Mouse (Mus musculus): ENCODE data around the gene Guca1b. TPM values are rescaled to one million over a fixed set of nuclear protein-coding genes. Genes with fewer than 3 reads are reported as not detected.

Guca1b gene
- total RNA-seq (2021): under 1 TPM; 0.22 to 0.41 TPM
- long read RNA-seq, experiment 1: 0 reads
- long read RNA-seq, experiment 2: 0 reads

GRCm38 (mm10) chr17:47385145-47385544 is at the start of gene Guca1b:
Gene Guca1b, plus strand, starts transcription at chr17:47385393.
- intact Hi-C loops (cut with DNase I; ENCODE audit: low total_unique reads): loop anchor here (10.0 kb wide), 1 partner anchor 100 kb away; no protein-coding TSS in a partner anchor
- DNase-seq: no peak

- intact Hi-C loops (cut with DNase I; ENCODE audit: low total_unique reads): no loop called here
- DNase-seq: no peak
Measured at GRCm38 (mm10) chr17:47343121-47343520, 42.1 kb upstream of the Guca1b start.

DNA sequence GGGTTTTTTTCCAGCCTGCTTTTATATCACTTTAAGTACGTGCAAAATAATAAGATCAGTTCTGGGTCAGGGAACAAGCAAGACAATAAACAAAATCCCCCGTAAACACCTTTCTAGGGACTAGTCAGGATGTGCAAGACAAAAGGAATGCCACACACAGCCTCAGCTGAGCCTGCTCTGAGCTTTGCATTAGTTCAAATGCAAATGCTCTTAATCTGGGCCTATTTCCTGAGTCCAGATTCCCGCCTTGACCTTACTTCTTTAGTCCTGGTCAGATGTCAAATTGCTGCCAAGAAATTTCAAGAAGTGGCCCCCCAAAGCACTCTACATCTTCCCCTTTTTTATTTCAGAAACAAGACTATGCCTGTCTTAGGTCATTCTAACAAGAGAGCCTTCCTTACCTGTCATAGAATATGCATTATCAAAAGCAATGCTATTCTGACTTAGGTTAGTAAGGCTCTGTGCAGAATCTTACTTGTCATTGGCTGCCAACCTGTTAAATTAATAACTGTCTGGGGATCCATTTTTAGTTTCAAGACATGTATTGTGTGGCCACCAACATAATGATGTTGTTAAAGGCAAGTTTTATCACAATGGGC is 35.4 kb upstream of the Guca1b start:
- DNase-seq: no peak
- intact Hi-C loops (cut with DNase I; ENCODE audit: low total_unique reads): no loop called here

- intact Hi-C loops (cut with DNase I; ENCODE audit: low total_unique reads): no loop called here
- peak; percentile 39 for DNase-seq
Measured at GRCm38 (mm10) chr17:47359964-47360363, 25.2 kb upstream of the Guca1b start.

DNA sequence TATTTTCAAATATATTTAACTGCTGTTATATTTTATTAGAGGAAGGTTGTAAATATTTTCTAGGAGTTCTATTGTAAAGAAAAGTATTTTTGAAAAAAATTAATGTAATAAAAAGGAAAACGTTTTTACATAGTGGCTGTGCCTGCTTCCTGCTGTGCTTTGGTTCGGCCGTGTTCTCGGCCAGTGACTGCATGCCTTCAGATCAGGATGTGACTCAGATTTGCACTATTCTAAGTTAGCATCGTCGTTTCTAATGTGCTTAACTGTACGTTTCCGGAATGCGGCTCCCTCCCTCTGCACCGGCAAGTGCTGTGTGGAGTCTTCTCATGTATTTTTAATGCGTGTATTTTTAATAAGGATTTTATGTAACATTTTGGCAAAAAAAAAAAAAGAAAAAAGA is 23.9 kb upstream of the Guca1b start:
- intact Hi-C loops (cut with DNase I; ENCODE audit: low total_unique reads): no loop called here
- no peak for DNase-seq

- peak; percentile 85 for DNase-seq
- intact Hi-C loops (cut with DNase I; ENCODE audit: low total_unique reads): no loop called here
Measured at GRCm38 (mm10) chr17:47368401-47369086, 16.6 kb upstream of the Guca1b start, which contains the start of gene Mrps10. Gene Mrps10, plus strand, starts transcription at chr17:47368887.

DNA sequence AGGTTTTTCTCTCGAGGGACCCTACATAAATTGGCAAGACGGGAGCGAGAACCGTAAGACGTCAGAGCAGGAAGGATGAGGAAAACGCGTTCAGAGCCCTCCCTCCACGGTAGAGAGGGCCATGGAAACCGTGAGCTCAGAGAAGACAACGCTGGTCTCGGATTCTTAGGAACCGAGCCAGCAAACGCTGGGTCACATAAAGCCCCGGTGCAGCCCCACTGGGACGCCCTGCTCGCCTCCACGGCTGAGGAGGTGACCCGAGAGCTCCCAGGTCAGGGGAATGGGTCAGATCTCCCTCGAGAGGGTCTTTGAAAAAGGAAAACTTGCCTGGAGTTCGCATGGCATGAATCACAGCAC is 16.1 kb upstream of the Guca1b start:
- intact Hi-C loops (cut with DNase I; ENCODE audit: low total_unique reads): no loop called here
- peak; percentile 19 for DNase-seq

DNA sequence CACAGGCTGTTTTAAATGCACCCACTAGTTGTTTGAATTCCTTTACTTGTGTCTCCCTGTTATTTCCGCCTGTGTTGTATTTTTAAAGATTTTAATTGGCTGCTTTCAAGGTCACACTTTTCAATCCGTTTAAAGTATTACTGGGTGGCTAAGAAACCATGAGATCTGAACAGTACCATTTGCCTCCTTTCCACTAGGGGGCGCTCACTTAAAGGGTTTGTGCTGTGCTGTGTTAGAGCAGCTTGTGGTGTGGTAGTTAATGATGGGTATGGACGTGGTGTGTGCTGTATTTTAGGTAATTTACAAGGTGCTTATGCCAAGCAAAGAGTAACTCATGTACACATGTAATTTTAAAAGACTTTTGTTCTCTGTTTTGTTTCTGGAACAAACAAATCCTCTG is 13.7 kb upstream of the Guca1b start:
- intact Hi-C loops (cut with DNase I; ENCODE audit: low total_unique reads): no loop called here
- DNase-seq: peak; percentile 49

- intact Hi-C loops (cut with DNase I; ENCODE audit: low total_unique reads): no loop called here
- DNase-seq: no peak
Measured at GRCm38 (mm10) chr17:47373991-47374390, 11.2 kb upstream of the Guca1b start.

GRCm38 (mm10) chr17:47376779-47377280 is 8.4 kb upstream of the Guca1b start:
- intact Hi-C loops (cut with DNase I; ENCODE audit: low total_unique reads): no loop called here
- no peak for DNase-seq

DNA sequence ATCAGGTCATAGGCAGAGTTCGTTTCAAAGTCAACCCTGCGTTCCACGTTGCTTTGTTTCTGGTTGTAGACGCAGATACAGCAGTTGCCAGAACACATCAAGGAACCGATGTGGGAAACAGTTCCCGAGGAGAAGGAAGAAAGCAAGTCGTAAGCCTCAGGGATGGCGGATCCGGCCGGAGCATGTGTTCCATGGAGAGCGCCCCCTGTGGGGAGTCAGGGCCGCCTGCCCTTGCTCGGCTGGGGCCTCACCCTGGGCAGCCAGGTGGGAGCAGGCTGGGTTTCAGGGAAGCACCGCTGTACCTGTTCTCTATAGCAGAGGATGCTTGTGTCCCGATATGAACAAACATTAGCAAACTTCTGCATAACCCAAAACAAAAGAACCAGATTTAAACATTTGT is 7.1 kb upstream of the Guca1b start:
- intact Hi-C loops (cut with DNase I; ENCODE audit: low total_unique reads): no loop called here
- no peak for DNase-seq

GRCm38 (mm10) chr17:47381917-47382316 is 3.3 kb upstream of the Guca1b start:
- DNase-seq: no peak
- intact Hi-C loops (cut with DNase I; ENCODE audit: low total_unique reads): loop anchor here (10.0 kb wide), 1 partner anchor 103 kb away; no protein-coding TSS in a partner anchor

DNA sequence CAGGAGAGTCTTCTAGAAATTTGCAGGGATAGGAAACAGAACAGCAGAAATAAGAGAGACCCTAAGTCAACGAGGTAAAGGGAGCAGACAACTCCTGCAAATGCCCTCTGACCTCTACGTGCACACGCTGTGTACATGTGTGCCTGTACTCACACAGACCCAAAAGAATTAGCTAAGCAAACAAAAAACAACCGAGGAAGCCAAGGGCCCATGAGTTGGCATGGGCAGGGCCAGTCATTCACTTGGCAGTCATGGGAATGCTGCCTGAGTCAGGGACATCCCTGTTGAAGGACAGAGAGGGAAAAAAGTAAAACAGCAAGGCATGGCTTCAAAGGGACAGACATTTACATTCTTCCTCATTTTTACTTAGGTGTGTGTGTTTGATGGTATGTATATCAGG is 1.9 kb upstream of the Guca1b start:
- intact Hi-C loops (cut with DNase I; ENCODE audit: low total_unique reads): loop anchor here (10.0 kb wide), 1 partner anchor 102 kb away; no protein-coding TSS in a partner anchor
- DNase-seq: no peak

GRCm38 (mm10) chr17:47384064-47384463 is 1.1 kb upstream of the Guca1b start:
- no peak for DNase-seq
- intact Hi-C loops (cut with DNase I; ENCODE audit: low total_unique reads): loop anchor here (10.0 kb wide), 1 partner anchor 101 kb away; no protein-coding TSS in a partner anchor

DNA sequence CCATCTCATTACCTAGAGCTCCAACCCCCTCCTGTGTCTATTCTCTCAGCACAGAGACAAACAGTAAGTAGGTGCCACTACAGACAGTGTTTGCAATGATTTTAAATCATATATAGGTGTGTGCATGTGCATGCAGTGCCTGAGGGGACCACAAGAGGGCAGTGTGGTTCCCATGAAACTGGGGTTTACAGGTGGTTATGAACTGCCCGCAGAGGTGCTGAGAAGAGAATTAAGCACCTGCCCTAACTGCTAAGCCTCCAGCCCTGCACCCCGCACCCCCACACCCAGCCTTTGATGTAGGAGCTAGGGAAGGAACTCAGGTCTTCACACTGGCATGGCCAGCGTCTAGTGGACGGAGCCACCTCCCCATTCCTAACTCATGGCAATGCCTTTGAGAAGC is 1.5 kb downstream of the Guca1b start:
- intact Hi-C loops (cut with DNase I; ENCODE audit: low total_unique reads): loop anchor here (10.0 kb wide), 1 partner anchor 98 kb away; no protein-coding TSS in a partner anchor
- no peak for DNase-seq

DNA sequence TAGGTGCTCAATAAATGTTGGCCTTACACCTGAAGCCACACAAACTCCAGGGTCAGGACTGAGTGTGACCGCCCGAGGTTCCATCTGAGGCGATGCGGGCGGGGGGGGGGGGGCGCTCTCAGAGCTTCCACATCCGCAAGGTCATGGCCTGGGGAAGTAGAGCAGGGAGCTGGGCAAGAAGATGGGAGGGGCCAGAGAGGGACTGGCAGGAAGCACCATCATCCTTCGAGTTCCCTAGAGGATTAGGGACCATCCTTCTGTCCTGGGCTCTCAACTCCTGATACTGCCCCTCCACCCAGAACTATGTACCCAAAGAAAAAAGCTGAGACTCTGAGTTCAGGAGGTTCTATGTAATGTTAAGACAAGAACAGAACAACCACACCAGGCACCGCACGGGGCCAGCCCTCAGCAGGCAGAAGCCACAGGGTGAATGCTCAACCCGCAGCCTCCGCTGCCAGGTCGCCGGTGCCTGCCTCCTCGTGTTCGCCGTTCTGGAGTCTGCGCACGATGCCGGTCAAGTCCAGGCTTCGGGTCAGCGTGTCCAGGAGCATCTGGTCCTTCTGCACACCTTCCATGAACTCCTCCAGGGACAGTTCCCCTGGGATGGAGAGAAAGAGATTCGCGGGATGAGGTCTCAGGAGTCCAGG is 9.2 kb downstream of the Guca1b start:
- peak; percentile 11 for DNase-seq
- intact Hi-C loops (cut with DNase I; ENCODE audit: low total_unique reads): no loop called here

DNA sequence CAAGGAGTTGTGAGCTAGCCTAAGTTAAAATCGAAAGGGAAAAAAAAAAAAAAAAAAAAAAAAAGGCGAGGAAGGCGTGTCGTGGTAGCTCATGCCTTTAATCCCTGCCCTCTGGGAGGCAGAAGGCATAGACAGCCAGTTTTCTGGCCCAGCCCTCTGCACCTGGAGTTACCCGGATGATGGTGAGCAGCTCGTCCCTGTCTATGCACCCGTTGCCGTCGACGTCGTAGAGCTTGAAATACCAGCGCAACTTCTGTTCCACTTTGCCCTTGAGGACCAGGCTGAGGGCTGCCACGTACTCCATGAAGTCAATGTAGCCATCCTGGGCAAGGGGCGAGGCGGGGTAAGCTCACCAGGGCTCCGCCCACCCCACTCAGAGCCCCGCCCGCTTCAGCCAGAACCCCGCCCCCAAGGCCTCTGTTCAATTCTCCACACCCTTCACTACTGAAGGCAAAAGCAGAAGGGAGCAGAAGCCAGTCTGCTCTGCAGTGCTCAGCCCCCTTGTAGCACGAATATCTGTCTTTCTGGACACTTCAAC is 10.3 kb downstream of the Guca1b start:
- peak; percentile 51 for DNase-seq

DNA sequence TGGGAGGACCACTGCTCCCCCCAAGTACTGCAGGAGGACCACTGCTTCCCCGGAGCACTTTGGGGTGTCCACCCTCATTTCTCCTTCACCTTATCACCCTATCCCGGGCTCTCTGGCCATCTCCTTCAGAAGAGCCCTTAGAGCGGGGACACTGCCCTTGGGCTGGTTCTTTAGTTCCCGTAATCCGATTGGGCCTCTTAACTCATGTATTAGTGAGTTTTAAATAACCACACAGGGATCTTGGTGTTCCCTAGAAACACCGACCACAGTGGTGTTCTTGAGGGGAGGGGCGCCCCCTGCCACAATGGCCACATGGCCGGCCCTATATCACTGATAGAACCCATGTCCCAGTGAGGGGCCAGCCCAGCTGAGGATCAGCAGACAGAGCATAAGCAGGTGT is 13.9 kb downstream of the Guca1b start:
- intact Hi-C loops (cut with DNase I; ENCODE audit: low total_unique reads): no loop called here
- no peak for DNase-seq

More for the DNA sequence above, 10.3 kb downstream of the Guca1b start:
- intact Hi-C loops (cut with DNase I; ENCODE audit: low total_unique reads): no loop called here

DNA sequence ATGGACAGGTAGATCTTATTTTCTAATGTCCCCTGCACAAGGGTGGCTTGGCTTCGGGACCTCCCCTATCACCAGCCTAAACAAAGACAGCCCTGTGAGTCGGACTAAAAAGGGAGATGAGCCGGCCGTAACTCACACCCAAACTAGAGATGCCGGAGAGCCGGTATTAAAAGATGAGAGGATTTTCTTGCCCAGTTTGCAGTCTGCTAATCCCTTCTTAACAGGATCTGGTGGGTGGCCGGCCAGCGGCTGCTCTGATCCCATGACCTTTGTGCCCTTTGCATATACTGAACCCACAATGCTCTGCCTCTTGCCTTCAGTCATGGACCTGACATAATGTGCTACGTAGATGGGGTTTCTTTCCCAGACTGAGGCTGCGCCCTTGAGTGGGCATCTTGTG is 15.3 kb downstream of the Guca1b start, which contains the start of gene Guca1a:
Guca1a (minus strand) TSS at position 134 of the 400 bp plus-strand sequence.
- no peak for DNase-seq
- intact Hi-C loops (cut with DNase I; ENCODE audit: low total_unique reads): no loop called here
